Mouse (Mus musculus) neural tube, embryonic 15.5 days (tissue): ENCODE results near the gene Jph3. TPM values are rescaled to one million over a fixed set of nuclear protein-coding genes. Genes with fewer than 3 reads are reported as not detected.
A peak's percentile ranks its signal among the peaks of the same experiment; 100 is the strongest.

Experiments used
- ATAC-seq: fragments of 200-750 bp; cut with Nextera tagmentation; 2 replicates; pipeline ENCODE4 v1.8.0; 2017; ENCODE audit warnings: mild to moderate bottlenecking, moderate TSS enrichment, moderate library complexity; ENCODE audit not compliant: low FRiP score
- H3K27ac ChIP-seq: fragments of 300-500 bp; sonication (generic); replicated peaks from 2 replicates; pipeline ENCODE4 v1.5.1; 2015; ENCODE audit warnings: mild to moderate bottlenecking, inconsistent platforms
- H3K27me3 ChIP-seq: fragments of 300-500 bp; sonication (generic); replicated peaks from 2 replicates; pipeline ENCODE4 v1.6.1; 2015; ENCODE audit warnings: inconsistent platforms
- H3K36me3 ChIP-seq: fragments of 300-500 bp; sonication (generic); 2 replicates; pipeline ENCODE4 v1.6.1; 2015; ENCODE audit warnings: inconsistent platforms
- H3K4me1 ChIP-seq: fragments of 300-500 bp; sonication (generic); 2 replicates; pipeline ENCODE4 v1.6.1; 2015; ENCODE audit warnings: inconsistent platforms
- H3K4me2 ChIP-seq: fragments of 300-500 bp; sonication (generic); 2 replicates; pipeline ENCODE4 v1.6.1; 2015; ENCODE audit warnings: inconsistent platforms, mild to moderate bottlenecking, moderate library complexity
- H3K4me3 ChIP-seq: fragments of 300-500 bp; sonication (generic); replicated peaks from 2 replicates; pipeline ENCODE4 v1.5.1; 2015; ENCODE audit warnings: mild to moderate bottlenecking, inconsistent platforms
- H3K9ac ChIP-seq: fragments of 300-500 bp; sonication (generic); replicated peaks from 2 replicates; pipeline ENCODE4 v1.6.1; 2015; ENCODE audit warnings: mild to moderate bottlenecking, inconsistent platforms
- H3K9me3 ChIP-seq: fragments of 300-500 bp; sonication (generic); replicated peaks from 2 replicates; pipeline ENCODE4 v1.6.1; 2016; ENCODE audit warnings: inconsistent platforms
- WGBS: fragments of 180-500 bp; shearing (Covaris S2); methylation state at CpG from one replicate; pipeline ENCODE4 v1.1.7; 2015; ENCODE audit warnings: mixed read lengths; 5-methylcytosine and 5-hydroxymethylcytosine counted together
- polyA plus RNA-seq: library from polyadenylated mRNA; unstranded; fragments of >200 nt; fragmentation: Nextera tagmentation; extraction: Ambion mirVana; gene quantifications from 2 replicates; pipeline ENCODE4 v1.2.1, GENCODE M21; 2015

The Jph3 gene
- polyA plus RNA-seq, 1 experiment from 2014 or later, result 133 TPM

DNA sequence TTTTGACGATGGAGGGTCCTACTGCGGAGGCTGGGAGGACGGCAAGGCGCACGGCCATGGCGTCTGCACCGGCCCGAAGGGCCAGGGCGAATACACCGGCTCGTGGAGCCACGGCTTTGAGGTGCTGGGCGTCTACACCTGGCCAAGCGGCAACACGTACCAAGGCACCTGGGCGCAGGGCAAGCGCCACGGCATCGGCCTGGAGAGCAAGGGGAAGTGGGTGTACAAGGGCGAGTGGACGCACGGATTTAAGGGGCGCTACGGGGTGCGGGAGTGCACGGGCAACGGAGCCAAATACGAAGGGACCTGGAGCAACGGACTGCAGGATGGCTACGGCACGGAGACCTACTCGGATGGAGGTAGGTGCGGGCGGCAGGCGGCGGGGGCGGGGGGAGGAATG lies 1.2 kb downstream of the Jph3 start:
- peak; percentile 25; the same call in 1 of the 2 replicates for ATAC-seq
- Histone ChIP-seq H3K9me3 (no peaks in the 10 kb centered on the region), H3K4me3 (peak overlapping the region; percentile 73), H3K4me1 (peaks cover 34% of the 10 kb centered on the region), H3K27ac (peak overlapping the region; percentile 71), H3K4me2 (peak overlapping the region; percentile 85), H3K27me3 (peaks cover 25% of the 10 kb centered on the region), H3K9ac (peak overlapping the region; percentile 80), H3K36me3 (no peaks in the 10 kb centered on the region)
- 0% methylated on average over 37 of the region's 37 CpGs for WGBS

DNA sequence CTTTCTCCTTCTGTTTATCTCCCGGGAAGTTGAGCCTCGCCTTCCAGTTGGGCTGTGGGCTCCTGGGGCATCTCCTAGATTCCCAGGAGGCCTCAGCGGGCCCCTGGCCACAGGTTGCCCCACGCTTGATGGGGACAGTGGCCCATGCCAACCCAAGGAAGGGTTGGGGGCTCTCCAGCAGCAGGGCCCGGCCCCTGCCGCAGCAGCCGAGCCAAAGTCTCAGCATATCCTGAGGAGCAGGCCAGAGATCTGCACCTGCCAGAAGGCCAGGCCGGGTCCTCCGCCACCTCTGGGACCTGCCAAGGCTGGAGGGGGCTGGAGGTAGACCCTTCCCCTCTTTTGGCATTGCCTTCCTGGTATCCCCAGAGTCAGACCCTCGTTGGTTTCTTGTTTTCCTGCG lies 1.6 kb downstream of the Jph3 start:
- Histone ChIP-seq H3K4me3 (peak overlapping the region; percentile 73), H3K27me3 (peaks cover 25% of the 10 kb centered on the region)

GRCm38 (mm10) chr8:121731471-121732333 lies 2.3 kb downstream of the Jph3 start:
- Histone ChIP-seq H3K9ac (peak overlapping the region; percentile 80), H3K9me3 (no peaks in the 10 kb centered on the region), H3K36me3 (no peaks in the 10 kb centered on the region), H3K4me1 (peaks cover 34% of the 10 kb centered on the region), H3K4me3 (peak overlapping the region; percentile 73), H3K27ac (peak overlapping the region; percentile 71), H3K27me3 (peaks cover 25% of the 10 kb centered on the region), H3K4me2 (peak overlapping the region; percentile 85)
- ATAC-seq, result no peak
- WGBS, result 3% methylated on average over 26 of the region's 26 CpGs

More for the DNA sequence above, 1.6 kb downstream of the Jph3 start:
- H3K27ac ChIP-seq, result peak overlapping the region; percentile 71
- H3K9ac ChIP-seq, result peak overlapping the region; percentile 80
- H3K4me1 ChIP-seq, result peaks cover 34% of the 10 kb centered on the region
- no peaks in the 10 kb centered on the region for H3K9me3 ChIP-seq
- 1% methylated on average over 11 of the region's 11 CpGs for WGBS
- peak overlapping the region; percentile 85 for H3K4me2 ChIP-seq
- H3K36me3 ChIP-seq, result no peaks in the 10 kb centered on the region
- ATAC-seq, result no peak; the same call in 1 of the 2 replicates

DNA sequence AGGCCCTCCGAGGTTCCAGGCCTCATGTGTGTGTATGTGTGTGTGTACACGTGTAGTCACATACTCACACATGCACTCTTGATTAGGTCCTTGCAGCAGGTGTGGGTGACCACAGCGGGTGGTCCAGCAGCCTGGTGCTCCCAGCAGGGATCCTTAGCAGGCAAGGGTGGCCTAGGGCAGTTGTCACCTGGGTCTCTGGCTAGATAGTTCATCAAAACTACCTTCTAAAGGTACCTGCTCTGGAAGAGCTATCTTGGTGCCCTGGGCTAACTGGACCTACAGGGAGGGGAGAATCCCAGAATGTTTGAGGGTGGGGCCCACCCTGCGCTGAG lies 2.9 kb downstream of the Jph3 start:
- no peaks in the 10 kb centered on the region for H3K36me3 ChIP-seq
- H3K4me1 ChIP-seq, result peaks cover 34% of the 10 kb centered on the region
- H3K27me3 ChIP-seq, result peaks cover 26% of the 10 kb centered on the region
- no peaks in the 10 kb centered on the region for H3K9me3 ChIP-seq
- peak overlapping the region; percentile 80 for H3K9ac ChIP-seq
- peak overlapping the region; percentile 85 for H3K4me2 ChIP-seq
- ATAC-seq, result no peak
- H3K27ac ChIP-seq, result peak overlapping the region; percentile 71; the same call in 1 of the 2 replicates
- peak overlapping the region; percentile 73 for H3K4me3 ChIP-seq
- WGBS, result 42% methylated on average over 4 of the region's 4 CpGs

- WGBS, result 94% methylated on average over 16 of the region's 16 CpGs
- Histone ChIP-seq H3K4me1 (peaks cover 31% of the 10 kb centered on the region), H3K4me3 (no peak overlapping the region), H3K9me3 (no peaks in the 10 kb centered on the region), H3K27ac (no peak overlapping the region), H3K4me2 (no peak overlapping the region), H3K27me3 (peaks cover 13% of the 10 kb centered on the region; the same call in 1 of the 2 replicates), H3K9ac (no peak overlapping the region), H3K36me3 (peaks cover 5% of the 10 kb centered on the region; the same call in 1 of the 2 replicates)
- ATAC-seq, result no peak
Measured at GRCm38 (mm10) chr8:121734262-121734661, 4.8 kb downstream of the Jph3 start.

DNA sequence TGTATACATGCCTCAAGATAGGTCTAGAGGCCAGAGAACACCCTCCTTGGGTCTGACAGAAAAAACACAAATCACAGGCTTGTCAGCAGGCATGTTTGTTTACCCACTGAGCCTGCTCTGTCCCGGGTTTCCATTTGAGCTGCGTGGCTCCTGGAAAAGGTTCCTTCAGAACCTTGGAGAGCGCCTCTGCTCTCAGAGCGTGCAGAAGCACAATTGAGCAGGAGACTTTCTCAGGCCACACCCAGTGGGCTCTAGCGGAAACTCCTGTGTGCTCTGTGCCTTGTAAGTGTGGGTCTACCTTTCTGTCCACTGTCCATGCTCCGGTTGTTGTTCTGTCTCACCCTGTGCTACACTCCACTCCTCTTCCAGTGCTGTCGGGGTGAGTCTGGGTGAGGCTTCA lies 6.8 kb downstream of the Jph3 start:
- H3K36me3 ChIP-seq, result peaks cover 5% of the 10 kb centered on the region; the same call in 1 of the 2 replicates
- no peak overlapping the region for H3K27ac ChIP-seq
- no peak overlapping the region for H3K9ac ChIP-seq
- 17% methylated on average over 7 of the region's 7 CpGs for WGBS
- H3K4me3 ChIP-seq, result no peak overlapping the region
- peaks cover 7% of the 10 kb centered on the region; the same call in 1 of the 2 replicates for H3K27me3 ChIP-seq
- no peak overlapping the region for H3K4me2 ChIP-seq
- H3K9me3 ChIP-seq, result no peaks in the 10 kb centered on the region
- no peak for ATAC-seq
- H3K4me1 ChIP-seq, result peaks cover 24% of the 10 kb centered on the region

- Histone ChIP-seq H3K4me3 (no peak overlapping the region), H3K9me3 (no peaks in the 10 kb centered on the region), H3K36me3 (peaks cover 5% of the 10 kb centered on the region; the same call in 1 of the 2 replicates), H3K4me1 (no peaks in the 10 kb centered on the region), H3K9ac (no peak overlapping the region), H3K4me2 (no peak overlapping the region), H3K27me3 (peaks cover 4% of the 10 kb centered on the region; the same call in 1 of the 2 replicates), H3K27ac (no peak overlapping the region)
- ATAC-seq, result no peak
- WGBS, result 88% methylated on average over 10 of the region's 10 CpGs
Measured at GRCm38 (mm10) chr8:121740721-121741120, 11.3 kb downstream of the Jph3 start.

DNA sequence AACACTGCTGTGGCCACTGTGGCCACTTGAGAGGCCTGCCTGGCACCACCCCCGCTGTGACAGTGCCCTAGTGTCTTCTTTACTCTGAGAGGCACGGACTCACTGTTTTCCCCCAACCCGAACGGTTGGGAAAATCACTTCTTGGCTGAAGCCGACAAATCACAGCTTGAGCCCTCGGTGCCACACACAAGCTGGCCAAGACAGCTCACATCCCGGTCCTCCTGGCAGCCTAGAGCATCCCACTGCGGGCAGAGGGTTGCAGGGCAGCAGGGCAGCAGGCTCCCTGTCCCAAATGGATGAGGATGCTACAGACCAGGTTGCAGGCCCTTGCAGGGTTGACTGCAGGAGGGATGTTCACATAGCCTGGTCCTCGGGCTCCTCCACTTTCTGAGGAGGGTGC lies 20.1 kb downstream of the Jph3 start:
- Histone ChIP-seq H3K9ac (no peak overlapping the region), H3K27me3 (0 out of 2 replicates have a peak, but pooled peaks cover 4% of the 10 kb centered on the region), H3K36me3 (peaks cover 13% of the 10 kb centered on the region; the same call in 1 of the 2 replicates), H3K4me3 (no peak overlapping the region), H3K9me3 (no peaks in the 10 kb centered on the region; the same call in 1 of the 2 replicates), H3K4me2 (no peak overlapping the region), H3K27ac (no peak overlapping the region), H3K4me1 (no peaks in the 10 kb centered on the region)
- WGBS, result 87% methylated on average over 9 of the region's 9 CpGs
- ATAC-seq, result no peak

DNA sequence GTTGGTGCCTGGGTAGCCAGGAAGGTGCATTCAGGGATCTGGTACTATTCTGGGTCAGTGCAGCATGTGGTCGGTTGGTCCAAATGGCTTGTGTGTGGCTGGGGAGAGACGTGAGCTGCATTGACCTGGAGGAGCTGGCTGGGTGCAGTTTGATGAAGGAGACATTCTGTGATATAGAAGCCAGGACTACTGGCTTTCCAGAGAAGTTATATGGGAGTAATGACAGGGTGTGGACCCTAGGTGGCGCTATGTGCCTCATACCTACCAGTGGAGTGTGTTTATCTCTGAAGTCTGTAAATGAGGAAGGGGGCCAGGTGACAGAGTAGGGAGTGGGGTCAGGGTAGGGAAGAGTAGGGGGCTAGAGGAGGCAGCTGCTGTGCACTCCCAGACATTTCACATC lies 21.1 kb downstream of the Jph3 start:
- peaks cover 13% of the 10 kb centered on the region; the same call in 1 of the 2 replicates for H3K36me3 ChIP-seq
- no peaks in the 10 kb centered on the region for H3K4me1 ChIP-seq
- ATAC-seq, result no peak
- H3K9ac ChIP-seq, result no peak overlapping the region
- WGBS, result 44% methylated on average over 3 of the region's 3 CpGs
- no peak overlapping the region for H3K27ac ChIP-seq
- 0 out of 2 replicates have a peak, but pooled peaks cover 4% of the 10 kb centered on the region for H3K27me3 ChIP-seq
- no peak overlapping the region for H3K4me2 ChIP-seq
- no peaks in the 10 kb centered on the region; the same call in 1 of the 2 replicates for H3K9me3 ChIP-seq
- H3K4me3 ChIP-seq, result no peak overlapping the region

DNA sequence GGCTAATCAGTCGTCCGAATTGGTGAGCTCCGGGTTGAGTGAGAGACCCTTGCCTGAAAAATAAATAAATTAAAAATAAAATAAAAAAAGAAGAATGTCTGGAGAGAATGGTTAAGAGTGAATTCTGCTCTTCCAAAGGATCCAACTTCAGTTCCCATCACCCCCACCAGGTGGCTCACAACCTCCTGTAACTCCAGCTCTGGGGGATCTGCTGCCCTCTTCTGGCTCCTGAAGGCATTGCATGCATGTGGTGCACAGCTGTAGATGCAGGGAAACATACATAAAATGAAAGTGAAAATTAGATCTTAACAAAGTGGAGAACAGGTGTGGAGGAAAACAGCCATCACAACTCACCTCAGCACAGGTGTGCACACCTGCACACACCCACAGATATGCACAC lies 22.0 kb downstream of the Jph3 start:
- 26% methylated on average over 3 of the region's 3 CpGs for WGBS
- ATAC-seq, result no peak
- Histone ChIP-seq H3K36me3 (peaks cover 13% of the 10 kb centered on the region; the same call in 1 of the 2 replicates), H3K27me3 (0 out of 2 replicates have a peak, but pooled peaks cover 4% of the 10 kb centered on the region), H3K9ac (no peak overlapping the region), H3K4me2 (no peak overlapping the region), H3K27ac (no peak overlapping the region), H3K9me3 (no peaks in the 10 kb centered on the region; the same call in 1 of the 2 replicates), H3K4me1 (no peaks in the 10 kb centered on the region), H3K4me3 (no peak overlapping the region)

- Histone ChIP-seq H3K4me2 (no peak overlapping the region), H3K27ac (no peak overlapping the region), H3K4me1 (peaks cover 9% of the 10 kb centered on the region), H3K9ac (no peak overlapping the region), H3K36me3 (peaks cover 4% of the 10 kb centered on the region; the same call in 1 of the 2 replicates), H3K27me3 (no peaks in the 10 kb centered on the region), H3K4me3 (no peak overlapping the region), H3K9me3 (no peaks in the 10 kb centered on the region)
- WGBS, result 79% methylated on average over 12 of the region's 12 CpGs
- no peak for ATAC-seq
Measured at GRCm38 (mm10) chr8:121758470-121758869, 29.0 kb downstream of the Jph3 start.

DNA sequence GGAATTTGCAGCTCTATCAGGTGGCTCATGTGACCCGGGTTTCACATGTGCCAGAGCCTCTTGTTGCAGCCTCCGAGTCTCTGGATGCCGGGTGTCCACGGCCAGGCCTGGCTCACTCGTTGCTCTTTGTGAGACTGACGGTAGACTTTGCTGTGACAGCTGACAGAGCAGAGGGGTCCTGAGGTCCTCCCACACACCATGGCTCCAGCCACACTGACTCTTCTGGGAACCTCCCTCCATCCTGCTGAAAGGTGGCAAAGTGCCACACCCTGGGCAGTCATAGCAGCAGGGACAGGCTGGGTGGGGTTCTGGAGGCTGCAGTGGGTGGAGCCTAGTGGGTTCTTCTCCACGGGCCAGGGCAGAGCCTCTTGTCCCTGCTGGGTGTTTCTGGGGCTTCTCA lies 31.1 kb downstream of the Jph3 start:
- no peak overlapping the region for H3K4me3 ChIP-seq
- H3K9me3 ChIP-seq, result no peaks in the 10 kb centered on the region
- no peak overlapping the region for H3K9ac ChIP-seq
- no peak overlapping the region for H3K4me2 ChIP-seq
- H3K4me1 ChIP-seq, result peaks cover 12% of the 10 kb centered on the region
- no peaks in the 10 kb centered on the region for H3K36me3 ChIP-seq
- no peak for ATAC-seq
- 73% methylated on average over 7 of the region's 7 CpGs for WGBS
- H3K27me3 ChIP-seq, result no peaks in the 10 kb centered on the region
- no peak overlapping the region for H3K27ac ChIP-seq
